Mouse (Mus musculus) adrenal gland, adult (tissue): ENCODE measurements at regions not wholly inside any gene's neighbourhood (a gene's known extent, or its start where the extent isn't known, plus 50 kb on each side); places are given as distances from the start of the nearest gene placed in this dataset.

ENCODE experiments used
- DNase-seq, 2 experiments: peaks; one replicate each; pipeline ENCODE4 v3.0.0; 2022 to 2023; ENCODE audit warnings: low spot score in 1 of 2; ENCODE audit not compliant: inconsistent age in 2 of 2

DNA sequence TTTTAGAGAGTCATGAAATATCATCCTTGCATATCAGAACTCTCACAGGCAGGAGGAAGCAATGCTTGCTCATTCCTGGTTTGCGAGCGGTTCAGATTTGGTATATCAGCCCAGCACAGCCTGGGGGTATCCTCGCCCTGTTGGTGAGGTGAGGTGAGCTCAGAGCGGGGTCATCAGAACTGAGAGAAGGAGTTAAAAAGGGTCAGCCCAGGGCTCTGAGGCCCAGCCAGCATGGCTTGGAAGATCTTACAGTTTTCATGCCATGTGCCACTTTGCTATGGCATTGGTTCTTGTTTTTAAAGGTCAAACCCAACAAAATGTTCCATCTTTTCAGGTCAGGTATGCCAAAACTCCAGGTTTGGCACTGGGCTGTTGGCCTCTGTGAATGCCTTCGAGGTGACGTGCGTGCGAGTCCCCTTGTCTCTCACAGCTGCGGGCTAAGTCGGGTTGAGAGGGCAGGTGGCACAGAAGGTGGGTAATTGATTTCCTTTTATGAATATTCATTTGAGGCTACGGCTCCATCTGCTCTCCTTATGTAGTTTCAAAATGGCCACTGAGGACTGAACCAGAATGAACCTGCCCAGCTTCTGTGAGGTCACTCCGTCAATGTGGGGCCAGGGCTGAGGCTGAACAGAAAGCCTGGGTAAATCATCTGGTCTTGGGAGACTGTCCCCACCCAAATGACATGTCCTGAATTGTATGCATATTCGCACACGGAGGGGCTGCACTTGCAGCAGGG, 86.3 kb downstream of the Hhipl2 start:
- DNase-seq, result no peak

DNA sequence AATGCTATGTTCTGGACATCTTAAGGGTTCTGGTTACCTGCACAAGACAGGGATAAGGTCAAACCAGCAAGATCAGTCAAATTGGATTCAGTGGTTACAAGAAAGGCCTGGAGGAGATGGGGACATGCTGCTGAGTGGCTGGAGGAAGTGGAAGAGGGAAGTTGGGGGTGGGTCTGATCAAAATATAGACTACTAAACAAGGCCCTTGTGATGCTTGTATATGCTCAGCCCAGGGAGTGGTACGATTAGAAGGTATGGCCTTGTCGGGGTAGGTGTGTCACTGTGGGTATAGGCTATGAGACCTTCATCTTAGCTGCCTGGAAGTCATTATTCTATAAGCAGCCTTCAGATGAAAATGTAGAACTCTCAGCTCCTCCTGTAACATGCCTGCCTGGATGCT, 89.9 kb downstream of the Hhipl2 start:
- no peak for DNase-seq

GRCm38 (mm10) chr1:183510759-183511158, 92.7 kb downstream of the Hhipl2 start:
- DNase-seq, result no peak

GRCm38 (mm10) chr1:183513876-183514275, 95.9 kb downstream of the Hhipl2 start:
- no peak for DNase-seq

DNA sequence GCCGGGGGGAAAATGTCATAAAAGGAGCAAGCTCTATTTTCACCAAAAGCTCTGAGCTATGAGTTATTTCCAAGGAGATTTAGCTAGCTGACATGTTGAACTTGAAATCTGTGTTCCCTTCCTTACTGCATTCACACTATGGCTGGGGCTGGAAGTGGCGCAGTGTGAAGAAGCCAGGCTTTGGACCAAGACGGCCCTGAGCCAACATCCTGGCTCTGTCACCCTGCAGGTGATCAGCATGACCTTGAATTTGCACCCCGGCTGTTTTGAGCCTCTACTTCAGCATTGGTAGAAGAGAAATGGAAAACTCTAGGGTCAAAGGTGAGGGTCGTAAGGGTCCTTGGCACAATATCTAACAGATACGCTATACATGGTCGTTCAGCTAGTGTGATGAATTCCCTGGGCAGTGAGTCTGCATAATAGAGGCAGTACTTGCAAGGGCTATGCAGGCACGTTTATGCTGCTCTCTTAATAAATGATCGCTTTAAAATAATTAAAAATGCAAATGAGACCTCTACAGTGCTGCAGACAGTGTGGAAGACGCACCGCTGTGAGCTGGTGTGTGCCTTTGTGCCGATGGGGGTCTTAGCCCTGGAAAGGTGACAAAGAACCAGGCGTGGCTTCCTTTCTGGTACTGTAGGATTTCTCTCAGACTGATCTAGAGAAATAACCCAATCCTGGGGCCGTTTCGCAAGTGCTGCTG, 96.4 kb downstream of the Hhipl2 start:
- DNase-seq, result no peak

DNA sequence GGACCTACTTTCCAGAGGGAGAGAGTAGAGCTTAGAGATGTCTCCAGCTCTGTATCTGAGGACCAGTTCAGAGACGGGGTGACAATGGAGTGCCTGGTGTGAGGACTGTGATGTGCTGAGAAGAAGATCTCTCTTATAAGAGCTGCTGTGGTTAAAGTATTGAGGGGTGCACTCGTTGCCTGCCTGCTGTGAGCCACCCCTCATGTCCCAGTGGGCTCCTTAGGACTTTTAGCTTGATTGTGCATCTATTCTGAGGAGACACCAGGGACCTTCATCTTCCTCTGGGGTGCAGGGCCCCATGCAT, 96.9 kb downstream of the Hhipl2 start:
- DNase-seq, result no peak

GRCm38 (mm10) chr1:183516167-183516566, 98.2 kb downstream of the Hhipl2 start:
- no peak for DNase-seq

GRCm38 (mm10) chr1:183517236-183517635, 99.2 kb downstream of the Hhipl2 start:
- DNase-seq, result no peak

GRCm38 (mm10) chr1:183521569-183521968, 103.6 kb downstream of the Hhipl2 start:
- DNase-seq, result no peak

DNA sequence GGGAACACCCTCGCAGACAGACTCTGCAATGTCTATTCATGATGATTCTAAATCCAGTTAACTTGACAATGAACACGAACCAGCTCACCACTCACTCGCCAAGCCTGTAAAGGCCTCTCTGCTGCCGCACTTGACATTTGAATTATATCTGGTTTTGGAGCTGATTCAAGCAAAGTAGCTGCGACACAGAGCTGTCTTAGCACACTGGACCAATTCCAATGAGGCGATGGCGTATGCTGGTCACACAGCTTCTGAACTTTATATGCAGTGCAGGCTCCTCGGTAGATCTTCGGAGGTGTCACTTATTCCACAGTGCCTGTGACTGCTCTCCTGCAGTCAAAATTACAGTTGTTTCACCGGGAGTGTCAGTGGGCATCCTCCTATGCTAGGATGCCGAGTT, 115.4 kb downstream of the Hhipl2 start:
- no peak for DNase-seq

DNA sequence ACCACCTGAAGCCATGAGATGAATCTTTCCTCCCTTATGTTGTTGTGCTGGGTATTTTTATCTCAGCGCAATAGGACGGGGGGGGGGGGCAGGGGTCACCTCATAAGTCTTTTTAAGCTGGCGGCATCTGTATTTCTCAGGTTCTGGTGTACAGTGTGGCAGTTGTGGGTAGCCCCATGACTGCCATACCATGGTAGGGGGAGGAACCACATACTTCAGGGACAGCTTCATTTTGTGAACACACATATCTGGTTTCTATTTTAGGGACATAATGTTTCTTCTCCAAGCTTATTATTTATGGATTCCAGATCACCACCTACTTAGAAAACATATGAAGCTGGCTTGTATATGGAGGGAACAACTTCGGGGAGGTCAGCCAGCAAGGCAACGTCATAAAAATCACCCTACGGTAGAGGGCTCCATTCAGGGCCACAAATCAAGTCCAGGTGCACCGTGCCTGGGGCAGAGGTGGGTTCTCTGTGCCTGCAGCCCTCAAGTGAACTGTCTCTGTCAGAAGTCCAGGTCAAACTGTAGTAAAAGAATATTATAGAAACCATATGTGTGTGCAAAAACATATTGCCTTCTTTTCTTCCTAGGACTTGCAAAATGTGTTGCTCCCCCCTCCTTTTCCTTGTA, 130.9 kb downstream of the Hhipl2 start:
- DNase-seq, result no peak

GRCm38 (mm10) chr1:183552617-183553016, 134.6 kb downstream of the Hhipl2 start:
- DNase-seq, result peak in 1 of 2 experiments; percentile 28

DNA sequence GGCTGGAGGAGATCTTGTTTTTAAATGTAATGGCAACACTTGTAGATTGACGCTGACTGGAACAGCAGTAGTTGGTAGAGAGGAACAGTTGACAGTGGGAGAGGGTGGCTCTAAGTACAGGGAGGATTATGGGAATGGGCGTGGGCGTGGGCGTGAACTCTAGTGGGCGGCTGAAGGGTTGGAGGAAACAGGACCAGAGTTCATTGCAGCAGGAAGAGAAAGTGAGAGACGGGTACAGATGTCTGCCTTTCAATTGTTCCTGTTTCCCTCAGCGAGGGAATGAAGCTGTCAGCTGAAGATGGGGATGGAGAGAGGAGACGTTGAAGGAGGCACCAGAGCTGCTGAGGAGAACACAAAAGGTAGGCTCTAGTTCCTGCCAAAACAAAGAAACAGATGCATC, 135.2 kb downstream of the Hhipl2 start:
- no peak for DNase-seq

GRCm38 (mm10) chr1:183562853-183563252, 144.8 kb downstream of the Hhipl2 start:
- DNase-seq, result no peak

DNA sequence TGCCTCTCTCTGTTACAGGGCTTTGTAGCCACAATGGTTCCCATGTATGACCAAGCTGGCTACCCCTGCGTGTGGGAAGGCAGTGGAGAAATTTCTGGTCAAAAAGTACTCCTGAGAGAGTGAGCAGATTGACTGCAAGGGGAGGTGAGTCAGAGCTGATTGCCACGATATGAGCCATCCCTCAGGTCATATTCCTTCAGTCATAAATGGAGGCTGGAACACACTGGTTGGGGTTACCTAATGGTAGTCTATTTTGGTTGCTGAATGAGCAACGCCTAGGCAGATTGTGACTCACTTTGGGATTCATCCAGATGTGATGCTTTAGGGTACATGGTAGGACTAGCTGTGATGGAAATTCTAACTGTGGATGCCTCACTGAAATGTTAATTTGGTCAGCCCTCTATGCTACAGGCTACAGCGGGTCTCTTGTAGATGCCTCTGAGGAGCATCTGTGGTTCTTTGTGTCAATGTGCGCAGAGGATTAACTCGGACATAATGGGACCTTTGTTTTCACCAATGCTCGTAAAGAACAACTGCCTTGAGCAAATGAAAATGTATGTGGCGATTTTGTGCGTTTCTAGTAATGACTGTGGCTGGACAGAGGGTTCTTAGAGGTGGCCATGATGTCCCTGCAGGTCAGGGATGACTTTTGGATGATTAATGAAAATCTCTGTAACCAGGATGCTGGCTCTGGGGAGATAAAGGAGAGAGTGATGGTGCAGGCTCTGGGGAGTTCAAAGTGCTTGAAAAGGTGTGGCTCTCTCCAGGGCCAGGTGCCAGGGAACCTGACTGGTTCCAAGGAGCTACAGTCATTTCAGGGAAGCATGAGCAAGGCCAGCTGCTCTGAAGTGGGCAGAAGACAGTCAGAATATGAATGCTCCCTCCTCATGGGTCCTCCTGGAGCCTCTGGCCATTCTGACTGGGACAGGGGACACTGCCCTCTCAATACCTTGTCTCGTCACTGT, 155.9 kb downstream of the Hhipl2 start:
- DNase-seq, result peak; percentile 18 to 36

DNA sequence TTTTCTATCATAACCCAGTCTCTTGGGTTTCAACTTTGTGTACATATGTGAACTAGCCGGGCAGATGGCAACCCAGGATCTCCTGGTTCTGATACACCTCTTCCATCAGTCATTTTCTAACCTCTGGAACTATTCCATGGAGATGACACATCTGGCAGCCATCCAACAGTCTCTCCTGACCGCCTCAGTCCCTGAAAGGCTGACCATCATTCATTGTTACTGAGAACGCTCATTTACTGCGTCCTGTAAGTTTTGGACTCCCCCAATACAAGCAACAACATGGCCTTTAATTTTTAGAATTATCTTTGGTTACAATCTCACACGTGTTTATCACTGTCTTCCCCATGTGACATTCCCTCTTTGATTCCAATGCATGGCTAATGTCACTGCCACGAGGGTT, 166.8 kb downstream of the Hhipl2 start:
- peak; percentile 5 to 71 for DNase-seq

GRCm38 (mm10) chr1:183586406-183586805, 168.4 kb downstream of the Hhipl2 start:
- DNase-seq, result no peak

DNA sequence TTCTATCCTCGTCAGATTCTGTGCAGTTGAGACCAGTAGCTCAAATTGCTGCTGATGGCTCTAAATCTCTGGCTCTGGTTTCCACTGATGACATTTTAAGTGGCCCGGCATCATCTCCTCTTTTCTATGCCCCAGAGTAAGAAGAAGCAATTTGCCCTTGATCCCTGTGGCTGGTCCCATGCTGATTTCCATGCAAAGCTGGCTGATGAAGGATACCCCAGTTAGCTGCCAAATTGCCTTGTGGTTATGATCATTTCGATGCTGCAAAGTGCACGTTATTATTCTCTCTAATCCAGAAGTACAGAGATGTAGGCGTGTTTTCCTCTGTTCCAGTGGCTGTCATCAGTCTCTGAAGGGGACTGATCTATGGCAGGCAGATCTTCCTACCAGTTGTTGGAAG, 177.3 kb downstream of the Hhipl2 start:
- no peak for DNase-seq

DNA sequence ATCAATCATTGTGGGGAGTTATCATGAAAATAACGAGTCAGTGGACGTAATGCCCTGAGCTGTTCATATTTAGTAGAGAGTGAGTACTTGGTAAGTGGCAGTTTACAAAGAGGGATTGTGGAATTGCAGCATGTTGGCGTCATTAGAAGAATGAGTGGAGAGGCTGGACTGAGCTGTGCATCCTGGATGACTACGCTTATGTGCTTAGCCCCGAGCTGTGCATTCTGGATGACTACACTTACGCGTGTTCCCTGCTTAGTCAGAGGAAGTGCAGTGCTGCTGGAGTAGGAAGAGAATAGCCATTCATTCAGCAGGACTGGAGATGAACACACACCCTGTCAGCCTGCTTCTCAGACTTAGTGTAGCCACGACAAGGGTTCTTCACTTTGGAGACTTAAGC, 182.5 kb downstream of the Hhipl2 start:
- DNase-seq, result no peak

- DNase-seq, result peak in 1 of 2 experiments; percentile 27
Observed at GRCm38 (mm10) chr1:183611966-183612694, 194.1 kb downstream of the Hhipl2 start.
